Mouse (Mus musculus) liver, adult 2 months (tissue): ENCODE measurements around the gene Cntn1. TPM values are rescaled to one million over a fixed set of nuclear protein-coding genes. Genes with fewer than 3 reads are reported as not detected.

Source experiments
- DNase-seq: peaks from one replicate; pipeline ENCODE4 v3.0.0-alpha.2; 2011; ENCODE audit warnings: low read depth, low spot score; ENCODE audit errors: extremely low read depth
- H3K27ac ChIP-seq: fragments of 200-500 bp; replicated peaks from 2 replicates; pipeline ENCODE4 v1.5.1; 2012; ENCODE audit warnings: low read depth, mild to moderate bottlenecking, control low read depth, inconsistent platforms, low read length; ENCODE audit not compliant: insufficient read depth
- H3K27me3 ChIP-seq: fragments of 200-500 bp; 2 replicates; pipeline ENCODE4 v1.6.1; 2012; ENCODE audit warnings: mild to moderate bottlenecking, moderate library complexity, low read length, inconsistent platforms; ENCODE audit not compliant: control insufficient read depth, insufficient read depth
- H3K36me3 ChIP-seq: fragments of 200-500 bp; 2 replicates; pipeline ENCODE4 v1.6.1; 2012; ENCODE audit warnings: low read length, inconsistent platforms; ENCODE audit not compliant: control insufficient read depth, insufficient read depth
- H3K4me1 ChIP-seq: fragments of 200-500 bp; 2 replicates; pipeline ENCODE4 v1.6.1; 2011; ENCODE audit warnings: low read length; ENCODE audit not compliant: control insufficient read depth, insufficient read depth
- H3K4me3 ChIP-seq: fragments of 200-500 bp; 2 replicates; pipeline ENCODE4 v1.5.1; 2011; ENCODE audit warnings: low read depth, mild to moderate bottlenecking, control low read depth, low read length, moderate library complexity; ENCODE audit not compliant: insufficient read depth
- H3K79me2 ChIP-seq: fragments of 200-500 bp; 2 replicates; pipeline ENCODE4 v1.6.1; 2012; ENCODE audit warnings: inconsistent platforms, mild to moderate bottlenecking, low read length, moderate library complexity; ENCODE audit not compliant: control insufficient read depth, insufficient read depth
- H3K9ac ChIP-seq: fragments of 200-500 bp; 2 replicates; pipeline ENCODE4 v1.6.1; 2012; ENCODE audit warnings: low read depth, mild to moderate bottlenecking, control low read depth, inconsistent platforms, low read length
- CTCF ChIP-seq: fragments of 200-500 bp; IDR thresholded peaks from 2 replicates; pipeline ENCODE4 v1.5.1; 2011; ENCODE audit warnings: low read depth, low read length, control low read depth
- POLR2A ChIP-seq: fragments of 200-500 bp; IDR thresholded peaks from 2 replicates; pipeline ENCODE4 v1.6.1; 2011; ENCODE audit warnings: low read length, control low read depth; ENCODE audit not compliant: insufficient read depth; ENCODE audit errors: extremely low read depth
- WGBS: fragments of 180-500 bp; shearing (Covaris S2); methylation state at CpG from one replicate; pipeline ENCODE4 v1.1.7; 2018; 5-methylcytosine and 5-hydroxymethylcytosine counted together
- polyA plus RNA-seq: library from polyadenylated mRNA; depleted of rRNA; stranded (reverse); fragments of >200 nt; gene quantifications from 2 replicates; pipeline ENCODE4 v1.2.3, GENCODE M21; 2012
- total RNA-seq: library from RNA; depleted of rRNA; stranded (reverse); fragments of >200 nt; gene quantifications from 2 replicates; pipeline ENCODE4 v1.2.3, GENCODE M21; 2014

Gene Cntn1
- total and polyA plus RNA-seq, 2 experiments, result not detected

GRCm38 (mm10) chr15:92101956-92102355, 51.0 kb downstream of the Cntn1 start:
- TF ChIP-seq CTCF (no peak), POLR2A (no peak)

GRCm38 (mm10) chr15:92112455-92112854, 61.5 kb downstream of the Cntn1 start:
- TF ChIP-seq CTCF (no peak), POLR2A (no peak)
- no peaks in the 10 kb centered on the region for H3K36me3 ChIP-seq
- DNase-seq, result no peak
- no peak overlapping the region for H3K9ac ChIP-seq
- H3K27me3 ChIP-seq, result no peaks in the 10 kb centered on the region
- no peaks in the 10 kb centered on the region for H3K4me1 ChIP-seq
- H3K79me2 ChIP-seq, result no peaks in the 10 kb centered on the region
- no peak overlapping the region for H3K27ac ChIP-seq
- H3K4me3 ChIP-seq, result no peak overlapping the region

More at GRCm38 (mm10) chr15:92101956-92102355, 51.0 kb downstream of the Cntn1 start:
- Histone ChIP-seq H3K27ac (no peak overlapping the region), H3K4me1 (no peaks in the 10 kb centered on the region), H3K4me3 (no peak overlapping the region), H3K9ac (no peak overlapping the region), H3K27me3 (no peaks in the 10 kb centered on the region), H3K36me3 (no peaks in the 10 kb centered on the region), H3K79me2 (no peaks in the 10 kb centered on the region)
- no peak for DNase-seq
- 75% methylated on average over 9 of the region's 9 CpGs for WGBS

GRCm38 (mm10) chr15:92132936-92133335, 82.0 kb downstream of the Cntn1 start:
- H3K36me3 ChIP-seq, result no peaks in the 10 kb centered on the region
- no peak overlapping the region for H3K27ac ChIP-seq
- H3K4me1 ChIP-seq, result no peaks in the 10 kb centered on the region
- H3K79me2 ChIP-seq, result no peaks in the 10 kb centered on the region
- 83% methylated on average over 3 of the region's 3 CpGs for WGBS
- H3K27me3 ChIP-seq, result no peaks in the 10 kb centered on the region
- H3K9ac ChIP-seq, result no peak overlapping the region
- no peak for DNase-seq
- H3K4me3 ChIP-seq, result no peak overlapping the region
- no peak for TF ChIP-seq POLR2A
- TF ChIP-seq CTCF, result no peak

GRCm38 (mm10) chr15:92134254-92134653, 83.3 kb downstream of the Cntn1 start:
- Histone ChIP-seq H3K36me3 (no peaks in the 10 kb centered on the region), H3K4me1 (no peaks in the 10 kb centered on the region), H3K27ac (no peak overlapping the region), H3K27me3 (no peaks in the 10 kb centered on the region), H3K4me3 (no peak overlapping the region), H3K9ac (no peak overlapping the region), H3K79me2 (no peaks in the 10 kb centered on the region)
- TF ChIP-seq CTCF (no peak), POLR2A (no peak)
- no peak for DNase-seq
- WGBS, result 65% methylated on average over 9 of the region's 9 CpGs

- TF ChIP-seq CTCF, result no peak
- TF ChIP-seq POLR2A, result no peak
- WGBS, result 84% methylated on average over 6 of the region's 6 CpGs
- Histone ChIP-seq H3K79me2 (no peaks in the 10 kb centered on the region), H3K27me3 (no peaks in the 10 kb centered on the region), H3K4me1 (no peaks in the 10 kb centered on the region), H3K27ac (no peak overlapping the region), H3K9ac (no peak overlapping the region), H3K4me3 (no peak overlapping the region), H3K36me3 (no peaks in the 10 kb centered on the region)
- no peak for DNase-seq
Observed at GRCm38 (mm10) chr15:92137026-92137425, 86.1 kb downstream of the Cntn1 start.

- TF ChIP-seq POLR2A (no peak), CTCF (no peak)
- Histone ChIP-seq H3K27ac (no peak overlapping the region), H3K4me3 (no peak overlapping the region), H3K9ac (no peak overlapping the region), H3K36me3 (no peaks in the 10 kb centered on the region), H3K79me2 (no peaks in the 10 kb centered on the region), H3K27me3 (no peaks in the 10 kb centered on the region), H3K4me1 (no peaks in the 10 kb centered on the region)
- no peak for DNase-seq
- 62% methylated on average over 4 of the region's 4 CpGs for WGBS
Observed at GRCm38 (mm10) chr15:92141972-92142371, 91.0 kb downstream of the Cntn1 start.
